Mouse (Mus musculus) liver, embryonic 13.5 days (tissue): ENCODE results near the gene Mtnr1a. TPM values are rescaled to one million over a fixed set of nuclear protein-coding genes. Genes with fewer than 3 reads are reported as not detected.

ENCODE experiments used
- ATAC-seq: fragments of 200-750 bp; cut with Nextera tagmentation; 2 replicates; pipeline ENCODE4 v1.8.0; 2017; ENCODE audit warnings: low read depth, mild to moderate bottlenecking, moderate number of reproducible peaks, moderate library complexity
- DNase-seq: peaks from one replicate; pipeline ENCODE4 v3.0.0; 2022
- H3K27ac ChIP-seq: fragments of 300-500 bp; sonication (generic); 2 replicates; pipeline ENCODE4 v1.5.1; 2015; ENCODE audit warnings: moderate library complexity, mild to moderate bottlenecking, inconsistent platforms
- H3K27me3 ChIP-seq: fragments of 300-500 bp; sonication (generic); 2 replicates; pipeline ENCODE4 v1.6.1; 2015; ENCODE audit warnings: mild to moderate bottlenecking, inconsistent platforms
- H3K36me3 ChIP-seq: fragments of 300-500 bp; sonication (generic); 2 replicates; pipeline ENCODE4 v1.6.1; 2015; ENCODE audit warnings: mild to moderate bottlenecking, inconsistent platforms
- H3K4me1 ChIP-seq: fragments of 300-500 bp; sonication (generic); replicated peaks from 2 replicates; pipeline ENCODE4 v1.6.1; 2015; ENCODE audit warnings: inconsistent platforms
- H3K4me2 ChIP-seq: fragments of 300-500 bp; sonication (generic); 2 replicates; pipeline ENCODE4 v1.6.1; 2015; ENCODE audit warnings: inconsistent platforms, mild to moderate bottlenecking, moderate library complexity
- H3K4me3 ChIP-seq: fragments of 300-500 bp; sonication (generic); replicated peaks from 2 replicates; pipeline ENCODE4 v1.5.1; 2015; ENCODE audit warnings: mild to moderate bottlenecking, inconsistent platforms
- H3K9ac ChIP-seq: fragments of 300-500 bp; sonication (generic); 2 replicates; pipeline ENCODE4 v1.6.1; 2015; ENCODE audit warnings: mild to moderate bottlenecking, inconsistent platforms
- H3K9me3 ChIP-seq: fragments of 300-500 bp; sonication (generic); replicated peaks from 2 replicates; pipeline ENCODE4 v1.6.1; 2016; ENCODE audit warnings: inconsistent platforms
- WGBS: fragments of 180-500 bp; shearing (Covaris S2); methylation state at CpG from one replicate; pipeline ENCODE4 v1.1.7; 2015; ENCODE audit not compliant: insufficient replicate concordance; 5-methylcytosine and 5-hydroxymethylcytosine counted together
- polyA plus RNA-seq: library from polyadenylated mRNA; unstranded; fragments of >200 nt; fragmentation: Nextera tagmentation; extraction: Ambion mirVana; gene quantifications from 2 replicates; pipeline ENCODE4 v1.2.1, GENCODE M21; 2015

The Mtnr1a gene
- polyA plus RNA-seq, result not detected in 2 replicates

- DNase-seq (peak; percentile 24), ATAC-seq (peak; percentile 63; the same call in 1 of the 2 replicates)
- Histone ChIP-seq H3K9ac (no peak within 1 kb of the TSS), H3K4me1 (no peaks in the 10 kb centered on the region), H3K27ac (no peak within 1 kb of the TSS), H3K36me3 (no peaks in the 10 kb centered on the region), H3K27me3 (no peaks in the 10 kb centered on the region), H3K9me3 (no peaks in the 10 kb centered on the region), H3K4me2 (peak within 1 kb of the TSS; percentile 34), H3K4me3 (no peak within 1 kb of the TSS)
- 10% methylated on average over 29 of the region's 29 CpGs for WGBS
Measured at GRCm38 (mm10) chr8:45068759-45069386, at the start of gene Mtnr1a. Mtnr1a (plus strand) TSS chr8:45069137.

- WGBS, result 69% methylated on average over 5 of the region's 5 CpGs
- peaks cover 16% of the 10 kb centered on the region for H3K36me3 ChIP-seq
- H3K9me3 ChIP-seq, result peaks cover 9% of the 10 kb centered on the region
- ATAC-seq (no peak), DNase-seq (no peak)
- no peaks in the 10 kb centered on the region for H3K4me1 ChIP-seq
- no peaks in the 10 kb centered on the region for H3K27me3 ChIP-seq
- H3K4me3 ChIP-seq, result no peak overlapping the region
- H3K9ac ChIP-seq, result no peak overlapping the region
- no peak overlapping the region for H3K27ac ChIP-seq
- no peak overlapping the region for H3K4me2 ChIP-seq
Measured at GRCm38 (mm10) chr8:45019241-45019640, 49.7 kb upstream of the Mtnr1a start.

- H3K4me3 ChIP-seq, result no peak overlapping the region
- 75% methylated on average over 5 of the region's 5 CpGs for WGBS
- H3K4me1 ChIP-seq, result no peaks in the 10 kb centered on the region
- H3K9ac ChIP-seq, result no peak overlapping the region
- H3K36me3 ChIP-seq, result peaks cover 27% of the 10 kb centered on the region
- H3K9me3 ChIP-seq, result peaks cover 22% of the 10 kb centered on the region
- no peak overlapping the region for H3K27ac ChIP-seq
- H3K4me2 ChIP-seq, result no peak overlapping the region
- ATAC-seq (no peak), DNase-seq (no peak)
- H3K27me3 ChIP-seq, result no peaks in the 10 kb centered on the region
Measured at GRCm38 (mm10) chr8:45021171-45021570, 47.8 kb upstream of the Mtnr1a start.

GRCm38 (mm10) chr8:45021911-45022665, 46.8 kb upstream of the Mtnr1a start:
- no peaks in the 10 kb centered on the region for H3K27me3 ChIP-seq
- DNase-seq (no peak), ATAC-seq (no peak)
- H3K36me3 ChIP-seq, result peaks cover 31% of the 10 kb centered on the region
- H3K4me2 ChIP-seq, result no peak overlapping the region
- H3K9ac ChIP-seq, result no peak overlapping the region
- no peaks in the 10 kb centered on the region for H3K4me1 ChIP-seq
- no peak overlapping the region for H3K4me3 ChIP-seq
- peaks cover 22% of the 10 kb centered on the region for H3K9me3 ChIP-seq
- WGBS, result 80% methylated on average over 21 of the region's 21 CpGs
- no peak overlapping the region for H3K27ac ChIP-seq

- peaks cover 32% of the 10 kb centered on the region for H3K36me3 ChIP-seq
- WGBS, result 54% methylated on average over 6 of the region's 6 CpGs
Measured at GRCm38 (mm10) chr8:45028081-45028497, 40.8 kb upstream of the Mtnr1a start.

GRCm38 (mm10) chr8:45038350-45038749, 30.6 kb upstream of the Mtnr1a start:
- DNase-seq, result no peak
- H3K9me3 ChIP-seq, result peaks cover 9% of the 10 kb centered on the region; the same call in 1 of the 2 replicates
- ATAC-seq, result no peak
- no peak overlapping the region for H3K9ac ChIP-seq
- WGBS, result 69% methylated on average over 15 of the region's 15 CpGs
- no peaks in the 10 kb centered on the region for H3K27me3 ChIP-seq
- no peak overlapping the region for H3K27ac ChIP-seq
- H3K36me3 ChIP-seq, result peaks cover 33% of the 10 kb centered on the region
- no peak overlapping the region for H3K4me3 ChIP-seq
- H3K4me2 ChIP-seq, result no peak overlapping the region
- H3K4me1 ChIP-seq, result no peaks in the 10 kb centered on the region

More at GRCm38 (mm10) chr8:45028081-45028497, 40.8 kb upstream of the Mtnr1a start:
- Histone ChIP-seq H3K27ac (no peak overlapping the region), H3K9ac (no peak overlapping the region), H3K27me3 (no peaks in the 10 kb centered on the region), H3K4me2 (no peak overlapping the region), H3K4me3 (no peak overlapping the region), H3K9me3 (peaks cover 22% of the 10 kb centered on the region), H3K4me1 (no peaks in the 10 kb centered on the region)
- ATAC-seq, result no peak
- no peak for DNase-seq

GRCm38 (mm10) chr8:45044160-45044559, 24.8 kb upstream of the Mtnr1a start:
- H3K27me3 ChIP-seq, result no peaks in the 10 kb centered on the region
- H3K9ac ChIP-seq, result no peak overlapping the region
- no peak overlapping the region for H3K4me2 ChIP-seq
- no peaks in the 10 kb centered on the region for H3K4me1 ChIP-seq
- H3K4me3 ChIP-seq, result no peak overlapping the region
- H3K9me3 ChIP-seq, result peaks cover 12% of the 10 kb centered on the region; the same call in 1 of the 2 replicates
- 83% methylated on average over 26 of the region's 26 CpGs for WGBS
- no peak for ATAC-seq
- H3K27ac ChIP-seq, result no peak overlapping the region
- DNase-seq, result no peak
- H3K36me3 ChIP-seq, result peaks cover 25% of the 10 kb centered on the region

- WGBS, result 71% methylated on average over 8 of the region's 8 CpGs
- Histone ChIP-seq H3K4me3 (no peak overlapping the region), H3K4me1 (no peaks in the 10 kb centered on the region), H3K9me3 (0 out of 2 replicates have a peak, but pooled peaks cover 2% of the 10 kb centered on the region), H3K36me3 (peaks cover 6% of the 10 kb centered on the region; the same call in 1 of the 2 replicates), H3K27me3 (no peaks in the 10 kb centered on the region), H3K4me2 (no peak overlapping the region), H3K27ac (no peak overlapping the region), H3K9ac (no peak overlapping the region)
- ATAC-seq (no peak), DNase-seq (no peak)
Measured at GRCm38 (mm10) chr8:45050451-45050850, 18.5 kb upstream of the Mtnr1a start.

- Histone ChIP-seq H3K4me2 (no peak overlapping the region), H3K27ac (no peak overlapping the region), H3K4me1 (no peaks in the 10 kb centered on the region), H3K9ac (no peak overlapping the region), H3K27me3 (no peaks in the 10 kb centered on the region), H3K4me3 (no peak overlapping the region), H3K36me3 (peaks cover 6% of the 10 kb centered on the region; the same call in 1 of the 2 replicates), H3K9me3 (0 out of 2 replicates have a peak, but pooled peaks cover 6% of the 10 kb centered on the region)
- DNase-seq (no peak), ATAC-seq (no peak)
- WGBS, result 86% methylated on average over 30 of the region's 30 CpGs
Measured at GRCm38 (mm10) chr8:45051236-45051635, 17.7 kb upstream of the Mtnr1a start.

GRCm38 (mm10) chr8:45052205-45052604, 16.7 kb upstream of the Mtnr1a start:
- Histone ChIP-seq H3K27ac (no peak overlapping the region), H3K9ac (no peak overlapping the region), H3K36me3 (peaks cover 6% of the 10 kb centered on the region; the same call in 1 of the 2 replicates), H3K4me3 (no peak overlapping the region), H3K4me2 (no peak overlapping the region), H3K4me1 (no peaks in the 10 kb centered on the region), H3K9me3 (0 out of 2 replicates have a peak, but pooled peaks cover 6% of the 10 kb centered on the region), H3K27me3 (no peaks in the 10 kb centered on the region)
- WGBS, result 64% methylated on average over 1 of the region's 1 CpGs
- no peak for DNase-seq
- ATAC-seq, result no peak

GRCm38 (mm10) chr8:45052618-45053017, 16.3 kb upstream of the Mtnr1a start:
- 81% methylated on average over 9 of the region's 9 CpGs for WGBS
- DNase-seq, result no peak
- peaks cover 6% of the 10 kb centered on the region; the same call in 1 of the 2 replicates for H3K36me3 ChIP-seq
- H3K27me3 ChIP-seq, result no peaks in the 10 kb centered on the region
- H3K27ac ChIP-seq, result no peak overlapping the region
- no peak overlapping the region for H3K9ac ChIP-seq
- H3K4me2 ChIP-seq, result no peak overlapping the region
- 0 out of 2 replicates have a peak, but pooled peaks cover 6% of the 10 kb centered on the region for H3K9me3 ChIP-seq
- H3K4me3 ChIP-seq, result no peak overlapping the region
- no peak for ATAC-seq
- no peaks in the 10 kb centered on the region for H3K4me1 ChIP-seq
